Mouse (Mus musculus): ENCODE data around the gene Akt3.

DNA sequence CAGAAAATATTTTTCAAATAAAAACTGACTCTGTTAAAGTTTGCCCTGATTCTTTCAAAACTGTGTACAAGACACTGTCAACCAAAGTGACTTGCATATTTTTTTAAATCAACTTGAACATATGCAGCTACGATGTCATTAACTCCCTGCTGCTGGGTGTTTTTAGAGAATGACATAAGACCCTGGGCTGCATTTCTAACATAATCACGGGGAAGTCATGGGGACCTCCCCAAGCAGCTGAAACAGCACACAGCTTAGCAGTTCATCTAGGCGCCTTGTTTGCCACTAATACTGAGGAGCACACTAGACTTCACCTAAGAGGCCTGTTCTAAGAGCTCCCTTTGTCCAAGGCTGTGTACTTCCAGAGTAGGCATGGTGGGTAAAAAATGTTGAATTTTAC lies 242.1 kb downstream of the Akt3 start:
- TF ChIP-seq CTCF (IDR thresholded peaks at IDR 0.05; ENCODE audit: low read depth) (no peak), EP300 (IDR thresholded peaks at IDR 0.05; ENCODE audit: low read depth) (no peak)
